Mouse (Mus musculus) kidney, postnatal 0 days (tissue): ENCODE results near the gene Serf2. TPM values are rescaled to one million over a fixed set of nuclear protein-coding genes. Genes with fewer than 3 reads are reported as not detected.
"Not testable (repeated sequence)": the region's sequence is repeated elsewhere in the genome, so short reads cannot be mapped to it uniquely, and the experiment has no call there.

Experiments
- ATAC-seq: fragments of 200-750 bp; cut with Nextera tagmentation; replicated peaks from 2 replicates; pipeline ENCODE4 v1.8.0; 2017; ENCODE audit warnings: low read depth, moderate number of reproducible peaks, moderate TSS enrichment, moderate library complexity; ENCODE audit not compliant: low FRiP score
- DNase-seq: peaks from one replicate; pipeline ENCODE4 v3.0.0-alpha.2; 2016; ENCODE audit warnings: low spot score
- H3K27ac ChIP-seq: fragments of 300-500 bp; sonication (generic); 2 replicates; pipeline ENCODE4 v1.5.1; 2014; ENCODE audit warnings: mild to moderate bottlenecking
- H3K27me3 ChIP-seq: fragments of 300-500 bp; sonication (generic); 2 replicates; pipeline ENCODE4 v1.6.1; 2014; ENCODE audit warnings: low read length, mixed read lengths; ENCODE audit not compliant: insufficient read depth
- H3K36me3 ChIP-seq: fragments of 300-500 bp; sonication (generic); 2 replicates; pipeline ENCODE4 v1.6.1; 2014; ENCODE audit warnings: low read length, mixed read lengths; ENCODE audit not compliant: insufficient read depth
- H3K4me1 ChIP-seq: fragments of 300-500 bp; sonication (generic); replicated peaks from 2 replicates; pipeline ENCODE4 v1.6.1; 2014; ENCODE audit warnings: antibody characterized with exemption, low read length, mixed read lengths; ENCODE audit not compliant: insufficient read depth
- H3K4me2 ChIP-seq: fragments of 300-500 bp; sonication (generic); 2 replicates; pipeline ENCODE4 v1.6.1; 2014; ENCODE audit warnings: mild to moderate bottlenecking, low read length, moderate library complexity, mixed read lengths
- H3K4me3 ChIP-seq: fragments of 300-500 bp; sonication (generic); replicated peaks from 2 replicates; pipeline ENCODE4 v1.5.1; 2014; ENCODE audit warnings: low read depth, low read length
- H3K9ac ChIP-seq: fragments of 300-500 bp; sonication (generic); 2 replicates; pipeline ENCODE4 v1.6.1; 2014; ENCODE audit warnings: low read depth, low read length
- H3K9me3 ChIP-seq: fragments of 300-500 bp; sonication (generic); replicated peaks from 2 replicates; pipeline ENCODE4 v1.6.1; 2016; ENCODE audit warnings: low read length, inconsistent platforms, mixed read lengths
- CTCF ChIP-seq: IDR thresholded peaks from 2 replicates; pipeline ENCODE4 v1.5.1; 2016; ENCODE audit warnings: antibody characterized with exemption, low read depth, mild to moderate bottlenecking, moderate library complexity
- WGBS: fragments of 180-500 bp; shearing (Covaris S2); extraction: QIAGEN DNeasy Blood & Tissue Kit; methylation state at CpG from one replicate; pipeline ENCODE4 v1.1.7; 2014; 5-methylcytosine and 5-hydroxymethylcytosine counted together
- polyA plus RNA-seq: library from polyadenylated mRNA; unstranded; fragments of >200 nt; fragmentation: Nextera tagmentation; extraction: Ambion mirVana; gene quantifications from 2 replicates; pipeline ENCODE4 v1.2.1, GENCODE M21; 2015

The Serf2 gene
- polyA plus RNA-seq, 1 experiment from 2014 or later, result 520 TPM

- Histone ChIP-seq H3K9ac (no peak overlapping the region), H3K4me3 (no peak overlapping the region), H3K4me2 (no peak overlapping the region), H3K4me1 (peaks cover 5% of the 10 kb centered on the region; the same call in 1 of the 2 replicates), H3K36me3 (0 out of 2 replicates have a peak, but pooled peaks cover 5% of the 10 kb centered on the region), H3K27ac (no peak overlapping the region), H3K9me3 (no peaks in the 10 kb centered on the region), H3K27me3 (no peaks in the 10 kb centered on the region)
- DNase-seq, result no peak
- no peak for ATAC-seq
- WGBS, result 31% methylated on average over 2 of the region's 2 CpGs
- TF ChIP-seq CTCF, result no peak
These were observed 11.1 kb downstream of the Serf2 start for GRCm38 (mm10) chr2:121460071-121460470.

- H3K4me2 ChIP-seq, H3K27me3 ChIP-seq, ATAC-seq, DNase-seq, H3K9me3 ChIP-seq, H3K36me3 ChIP-seq, H3K4me3 ChIP-seq, H3K4me1 ChIP-seq, H3K9ac ChIP-seq, H3K27ac ChIP-seq: not testable (repeated sequence)
- WGBS, result 20% methylated on average over 1 of the region's 6 CpGs
These were observed 20.0 kb downstream of the Serf2 start for GRCm38 (mm10) chr2:121468982-121469381.

- H3K36me3 ChIP-seq, H3K9ac ChIP-seq, H3K27me3 ChIP-seq, ATAC-seq, H3K4me1 ChIP-seq, H3K9me3 ChIP-seq, H3K4me2 ChIP-seq, H3K4me3 ChIP-seq, DNase-seq, H3K27ac ChIP-seq: not testable (repeated sequence)
- 95% methylated on average over 3 of the region's 3 CpGs for WGBS
These were observed 23.8 kb downstream of the Serf2 start for GRCm38 (mm10) chr2:121472783-121473182.

GRCm38 (mm10) chr2:121473301-121474179 lies 24.5 kb downstream of the Serf2 start, which contains the start of gene Mfap1b:
Gene Mfap1b, minus strand, starts transcription at chr2:121474067.
- ATAC-seq (peak; percentile 93), DNase-seq (peak; percentile 97)
- WGBS, result 4% methylated on average over 37 of the region's 41 CpGs
- H3K27me3 ChIP-seq, H3K9me3 ChIP-seq, H3K36me3 ChIP-seq, H3K4me1 ChIP-seq: not testable (repeated sequence)
- H3K9ac ChIP-seq, result peak within 1 kb of the TSS; percentile 72
- H3K4me2 ChIP-seq, result peak within 1 kb of the TSS; percentile 62
- peak within 1 kb of the TSS; percentile 81 for H3K27ac ChIP-seq
- peak within 1 kb of the TSS; percentile 60 for H3K4me3 ChIP-seq

GRCm38 (mm10) chr2:121474180-121474535 lies 25.2 kb downstream of the Serf2 start:
- Histone ChIP-seq H3K9me3 (no peaks in the 10 kb centered on the region), H3K4me1 (no peaks in the 10 kb centered on the region), H3K9ac (peak overlapping the region; percentile 72; the same call in 1 of the 2 replicates), H3K4me3 (peak overlapping the region; percentile 60), H3K27me3 (no peaks in the 10 kb centered on the region), H3K36me3 (no peaks in the 10 kb centered on the region), H3K4me2 (peak overlapping the region; percentile 62), H3K27ac (peak overlapping the region; percentile 81; the same call in 1 of the 2 replicates)
- no peak for TF ChIP-seq CTCF
- ATAC-seq (0 out of 2 replicates have a peak, but pooled peaks have one; percentile 8), DNase-seq (no peak)
- 33% methylated on average over 8 of the region's 8 CpGs for WGBS

- H3K9me3 ChIP-seq, H3K4me1 ChIP-seq, H3K27ac ChIP-seq, DNase-seq, ATAC-seq, H3K4me2 ChIP-seq, H3K4me3 ChIP-seq, H3K27me3 ChIP-seq, H3K9ac ChIP-seq, H3K36me3 ChIP-seq: not testable (repeated sequence)
- 93% methylated on average over 2 of the region's 2 CpGs for WGBS
These were observed 26.3 kb downstream of the Serf2 start for GRCm38 (mm10) chr2:121475306-121475705.
